Mouse (Mus musculus) midbrain, postnatal 0 days (tissue): ENCODE data around the gene Fam228a. TPM values are rescaled to one million over a fixed set of nuclear protein-coding genes. Genes with fewer than 3 reads are reported as not detected.
A peak's percentile ranks its signal among the peaks of the same experiment; 100 is the strongest.
"Not testable (repeated sequence)": the region's sequence is repeated elsewhere in the genome, so short reads cannot be mapped to it uniquely, and the experiment has no call there.

Experiments used
- ATAC-seq: fragments of 200-750 bp; cut with Nextera tagmentation; 2 replicates; pipeline ENCODE4 v1.8.0; 2017; ENCODE audit warnings: moderate number of reproducible peaks, mild to moderate bottlenecking, moderate TSS enrichment, moderate library complexity; ENCODE audit not compliant: low FRiP score
- DNase-seq: peaks from one replicate; pipeline ENCODE4 v3.0.0-alpha.2; 2015; ENCODE audit warnings: low spot score
- H3K27ac ChIP-seq: fragments of 300-500 bp; sonication (generic); 2 replicates; pipeline ENCODE4 v1.5.1; 2014; ENCODE audit warnings: low read depth, mild to moderate bottlenecking, low read length, mixed read lengths
- H3K27me3 ChIP-seq: fragments of 300-500 bp; sonication (generic); 2 replicates; pipeline ENCODE4 v1.6.1; 2014; ENCODE audit warnings: low read length, control low read depth, mixed read lengths; ENCODE audit not compliant: insufficient read depth
- H3K36me3 ChIP-seq: fragments of 300-500 bp; sonication (generic); 2 replicates; pipeline ENCODE4 v1.6.1; 2014; ENCODE audit warnings: low read length, control low read depth, mixed read lengths; ENCODE audit not compliant: insufficient read depth
- H3K4me1 ChIP-seq: fragments of 300-500 bp; sonication (generic); 2 replicates; pipeline ENCODE4 v1.6.1; 2014; ENCODE audit warnings: mild to moderate bottlenecking, control low read depth, antibody characterized with exemption, low read length, mixed read lengths; ENCODE audit not compliant: insufficient read depth
- H3K4me2 ChIP-seq: fragments of 300-500 bp; sonication (generic); 2 replicates; pipeline ENCODE4 v1.6.1; 2014; ENCODE audit warnings: low read depth, mild to moderate bottlenecking, low read length, mixed read lengths; ENCODE audit not compliant: poor library complexity, severe bottlenecking
- H3K4me3 ChIP-seq: fragments of 300-500 bp; sonication (generic); 2 replicates; pipeline ENCODE4 v1.5.1; 2014; ENCODE audit warnings: low read depth, mild to moderate bottlenecking, low read length, moderate library complexity
- H3K9ac ChIP-seq: fragments of 300-500 bp; sonication (generic); replicated peaks from 2 replicates; pipeline ENCODE4 v1.6.1; 2014; ENCODE audit warnings: mild to moderate bottlenecking, low read length, moderate library complexity, mixed read lengths; ENCODE audit not compliant: poor library complexity, severe bottlenecking
- H3K9me3 ChIP-seq: fragments of 300-500 bp; sonication (generic); 2 replicates; pipeline ENCODE4 v1.6.1; 2016; ENCODE audit warnings: low read length, control low read depth
- CTCF ChIP-seq: IDR thresholded peaks from 2 replicates; pipeline ENCODE4 v1.5.1; 2016; ENCODE audit warnings: antibody characterized with exemption, mild to moderate bottlenecking
- WGBS: fragments of 180-500 bp; shearing (Covaris S2); extraction: QIAGEN DNeasy Blood & Tissue Kit; methylation state at CpG from one replicate; pipeline ENCODE4 v1.1.7; 2014; 5-methylcytosine and 5-hydroxymethylcytosine counted together
- polyA plus RNA-seq: library from polyadenylated mRNA; unstranded; fragments of >200 nt; fragmentation: Nextera tagmentation; extraction: Ambion mirVana; gene quantifications from 2 replicates; pipeline ENCODE4 v1.2.1, GENCODE M21; 2015
- total RNA-seq: library from RNA; depleted of rRNA; stranded (reverse); fragments of >200 nt; gene quantifications from 2 replicates; pipeline ENCODE4 v1.2.3, GENCODE M21; 2014

Gene Fam228a
- total and polyA plus RNA-seq, 2 experiments from 2014 or later: 0.26 to 1.9 TPM

- ATAC-seq: no peak
- no peak for TF ChIP-seq CTCF
- WGBS: 89% methylated on average over 6 of the region's 6 CpGs
Measured at GRCm38 (mm10) chr12:4777734-4778133, 39.5 kb upstream of the Fam228a start.

GRCm38 (mm10) chr12:4775588-4775949 lies 37.3 kb upstream of the Fam228a start:
- no peak for DNase-seq
- no peak for ATAC-seq
- Histone ChIP-seq H3K27me3 (no peaks in the 10 kb centered on the region), H3K9me3 (no peaks in the 10 kb centered on the region), H3K9ac (no peak overlapping the region), H3K4me2 (no peak overlapping the region), H3K36me3 (no peaks in the 10 kb centered on the region), H3K27ac (no peak overlapping the region), H3K4me3 (no peak overlapping the region), H3K4me1 (no peaks in the 10 kb centered on the region)
- no peak for TF ChIP-seq CTCF
- WGBS: 86% methylated on average over 9 of the region's 9 CpGs

More at GRCm38 (mm10) chr12:4777734-4778133, 39.5 kb upstream of the Fam228a start:
- Histone ChIP-seq H3K27ac (no peak overlapping the region), H3K9ac (no peak overlapping the region), H3K27me3 (no peaks in the 10 kb centered on the region), H3K36me3 (no peaks in the 10 kb centered on the region), H3K4me1 (no peaks in the 10 kb centered on the region), H3K4me3 (no peak overlapping the region), H3K4me2 (no peak overlapping the region), H3K9me3 (no peaks in the 10 kb centered on the region)
- DNase-seq: no peak

- 95% methylated on average over 8 of the region's 8 CpGs for WGBS
Measured at GRCm38 (mm10) chr12:4774895-4775587, 36.8 kb upstream of the Fam228a start.

GRCm38 (mm10) chr12:4769333-4769723 lies 31.1 kb upstream of the Fam228a start:
- Histone ChIP-seq H3K4me3 (peak overlapping the region; percentile 57), H3K9me3 (no peaks in the 10 kb centered on the region), H3K9ac (peak overlapping the region; percentile 85), H3K36me3 (no peaks in the 10 kb centered on the region), H3K4me2 (peak overlapping the region; percentile 56), H3K27me3 (no peaks in the 10 kb centered on the region), H3K27ac (peak overlapping the region; percentile 97), H3K4me1 (no peaks in the 10 kb centered on the region)
- TF ChIP-seq CTCF: no peak
- DNase-seq: no peak
- ATAC-seq: no peak; the same call in 1 of the 2 replicates
- WGBS: 16% methylated on average over 13 of the region's 13 CpGs

More at GRCm38 (mm10) chr12:4774895-4775587, 36.8 kb upstream of the Fam228a start:
- Histone ChIP-seq H3K36me3 (no peaks in the 10 kb centered on the region), H3K9me3 (no peaks in the 10 kb centered on the region), H3K9ac (no peak overlapping the region), H3K27ac (no peak overlapping the region), H3K4me1 (no peaks in the 10 kb centered on the region), H3K4me3 (no peak overlapping the region), H3K4me2 (no peak overlapping the region), H3K27me3 (no peaks in the 10 kb centered on the region)
- TF ChIP-seq CTCF: no peak
- ATAC-seq (no peak), DNase-seq (no peak)

GRCm38 (mm10) chr12:4768492-4769332 lies 30.5 kb upstream of the Fam228a start, which contains the start of the genes Pfn4 and Fam228b:
Pfn4 (plus strand) TSS chr12:4769022.
Fam228b (minus strand) TSS chr12:4769267.
- peak; percentile 80 for TF ChIP-seq CTCF
- H3K4me2 ChIP-seq: peak within 1 kb of the TSS; percentile 56
- WGBS: 1% methylated on average over 61 of the region's 61 CpGs
- no peaks in the 10 kb centered on the region for H3K36me3 ChIP-seq
- H3K9ac ChIP-seq: peak within 1 kb of the TSS; percentile 85
- H3K9me3 ChIP-seq: no peaks in the 10 kb centered on the region
- DNase-seq: peak; percentile 96
- H3K27ac ChIP-seq: peak within 1 kb of the TSS; percentile 97
- ATAC-seq: peak; percentile 99
- H3K27me3 ChIP-seq: no peaks in the 10 kb centered on the region
- H3K4me1 ChIP-seq: no peaks in the 10 kb centered on the region
- peak within 1 kb of the TSS; percentile 57 for H3K4me3 ChIP-seq

GRCm38 (mm10) chr12:4757060-4757459 lies 18.8 kb upstream of the Fam228a start:
- 88% methylated on average over 1 of the region's 1 CpGs for WGBS
- no peak for ATAC-seq

GRCm38 (mm10) chr12:4754451-4754850 lies 16.2 kb upstream of the Fam228a start:
- not testable (repeated sequence) for H3K27ac ChIP-seq, ATAC-seq, H3K9ac ChIP-seq, H3K36me3 ChIP-seq, DNase-seq, H3K4me2 ChIP-seq, H3K4me3 ChIP-seq, H3K9me3 ChIP-seq, H3K4me1 ChIP-seq, H3K27me3 ChIP-seq
- 95% methylated on average over 4 of the region's 4 CpGs for WGBS

More at GRCm38 (mm10) chr12:4757060-4757459, 18.8 kb upstream of the Fam228a start:
- Histone ChIP-seq H3K27ac (no peak overlapping the region), H3K36me3 (no peaks in the 10 kb centered on the region), H3K4me3 (no peak overlapping the region), H3K9me3 (no peaks in the 10 kb centered on the region), H3K4me2 (no peak overlapping the region), H3K4me1 (no peaks in the 10 kb centered on the region), H3K27me3 (no peaks in the 10 kb centered on the region), H3K9ac (no peak overlapping the region)
- DNase-seq: no peak
- no peak for TF ChIP-seq CTCF
